Comparison of ENCODE assay signal across 8 mouse cellular contexts in genomic region chr12:84038241-84038640, GRCm38 (mm10). TPM values are rescaled to one million over a fixed set of nuclear protein-coding genes. Genes with fewer than 3 reads are reported as not detected.
DNase-seq lines count a peak whose midpoint lies in the region; ATAC-seq lines count a peak whose summit lies in the region.
"Not testable (repeated sequence)": the region's sequence is repeated elsewhere in the genome, so short reads cannot be mapped to it uniquely, and the experiment has no call there.

TSS of gene Acot4 (plus strand) at chr12:84038379.

- peak within 1 kb of the TSS; percentile 39 for H3K4me2 ChIP-seq in embryonic facial prominence, embryonic 11.5 days (ENCODE audit: low read depth, low read length)
- peak within 1 kb of the TSS; percentile 85 for H3K4me2 ChIP-seq in heart, embryonic 12.5 days
- H3K4me2 ChIP-seq in neural tube, embryonic 13.5 days, result peak within 1 kb of the TSS; percentile 62

- H3K9ac ChIP-seq in embryonic facial prominence, embryonic 11.5 days (replicated peaks; ENCODE audit: low read length), result peak within 1 kb of the TSS; percentile 52
- H3K9ac ChIP-seq in heart, embryonic 12.5 days, result peak within 1 kb of the TSS; percentile 73
- peak within 1 kb of the TSS; percentile 66 for H3K9ac ChIP-seq in neural tube, embryonic 13.5 days

- H3K36me3 ChIP-seq in embryonic facial prominence, embryonic 11.5 days (replicated peaks; ENCODE audit: control insufficient read depth, insufficient read depth, low read depth, low read length); heart, embryonic 12.5 days; limb, embryonic 10.5 days; neural tube, embryonic 13.5 days: not testable (repeated sequence)

- H3K27ac ChIP-seq in embryonic facial prominence, embryonic 11.5 days (replicated peaks; ENCODE audit: low read depth, low read length); heart, embryonic 12.5 days (ENCODE audit: poor library complexity, severe bottlenecking); neural tube, embryonic 13.5 days (replicated peaks): not testable (repeated sequence)
- peak within 1 kb of the TSS; percentile 61 for H3K27ac ChIP-seq in limb, embryonic 10.5 days

- H3K4me3 ChIP-seq in embryonic facial prominence, embryonic 11.5 days (ENCODE audit: low read depth, low read length), result peak within 1 kb of the TSS; percentile 42
- H3K4me3 ChIP-seq in heart, embryonic 12.5 days, result peak within 1 kb of the TSS; percentile 56
- H3K4me3 ChIP-seq in limb, embryonic 10.5 days, result peak within 1 kb of the TSS; percentile 53
- H3K4me3 ChIP-seq in neural tube, embryonic 13.5 days, result peak within 1 kb of the TSS; percentile 44

- peak; percentile 69 for DNase-seq in adrenal gland, postnatal 14 days
- peak; percentile 24 for DNase-seq in embryonic facial prominence, embryonic 11.5 days (ENCODE audit: low spot score)
- peak; percentile 91 for DNase-seq in kidney, adult 11 months
- peak; percentile 46 for DNase-seq in limb, embryonic 10.5 days (ENCODE audit: low spot score)
- DNase-seq in lung, postnatal 10 days, result peak; percentile 39
- peak; percentile 16 for DNase-seq in urinary bladder, postnatal 25 days (ENCODE audit: low spot score)

- not testable (repeated sequence) for H3K9me3 ChIP-seq in embryonic facial prominence, embryonic 11.5 days (replicated peaks; ENCODE audit: control insufficient read depth, low read length); heart, embryonic 12.5 days (replicated peaks); limb, embryonic 10.5 days (replicated peaks)
- peaks cover 10% of the 10 kb centered on the region; the same call in 1 of the 2 replicates for H3K9me3 ChIP-seq in neural tube, embryonic 13.5 days

- H3K4me1 ChIP-seq in embryonic facial prominence, embryonic 11.5 days (ENCODE audit: control insufficient read depth, insufficient read depth, low read length); heart, embryonic 12.5 days (replicated peaks); limb, embryonic 10.5 days; neural tube, embryonic 13.5 days (replicated peaks): not testable (repeated sequence)

- WGBS in embryonic facial prominence, embryonic 11.5 days, result 11% methylated on average over 22 of the region's 32 CpGs
- WGBS in heart, embryonic 12.5 days, result 8% methylated on average over 32 of the region's 32 CpGs
- WGBS in limb, embryonic 10.5 days, result 6% methylated on average over 32 of the region's 32 CpGs
- WGBS in neural tube, embryonic 13.5 days, result 8% methylated on average over 31 of the region's 32 CpGs

- not testable (repeated sequence) for ATAC-seq in embryonic facial prominence, embryonic 11.5 days (replicated peaks; ENCODE audit: insufficient number of reproducible peaks, low FRiP score, low TSS enrichment, low read depth); heart, embryonic 12.5 days (ENCODE audit: insufficient number of reproducible peaks, low FRiP score)
- peak; percentile 67 for ATAC-seq in neural tube, embryonic 13.5 days (ENCODE audit: low read depth)

- not testable (repeated sequence) for H3K27me3 ChIP-seq in embryonic facial prominence, embryonic 11.5 days (ENCODE audit: control insufficient read depth, insufficient read depth, low read length); heart, embryonic 12.5 days (replicated peaks); limb, embryonic 10.5 days (ENCODE audit: low read depth, poor library complexity, severe bottlenecking); neural tube, embryonic 13.5 days

RNA-seq across cellular contexts. Expression of gene Acot4, which starts in this region (rescaled TPM):
- total RNA-seq in adrenal gland, postnatal 14 days (2021), result 3.0 and 3.3 TPM in 2 replicates
- polyA plus RNA-seq in embryonic facial prominence, embryonic 11.5 days (2014; fragmentation: Nextera tagmentation; extraction: Ambion mirVana), result 0.46 and 0.56 TPM in 2 replicates
- 0.36 and 0.64 TPM in 2 replicates for polyA plus RNA-seq in heart, embryonic 12.5 days (2016; fragmentation: Nextera tagmentation; extraction: Ambion mirVana)
- polyA plus RNA-seq in limb, embryonic 10.5 days (2016; fragmentation: Nextera tagmentation; extraction: Ambion mirVana), result 0.15 and 0.16 TPM in 2 replicates
- 0.18 and 0.24 TPM in 2 replicates for polyA plus RNA-seq in neural tube, embryonic 13.5 days (2015; fragmentation: Nextera tagmentation; extraction: Ambion mirVana)

Comparison
In these comparisons a context has a peak if more than half of its experiments do, and no peak if none do; other contexts are left out.
1. Peak in DNase-seq, H3K4me3 ChIP-seq, H3K9ac ChIP-seq and H3K4me2 ChIP-seq in embryonic facial prominence, embryonic 11.5 days; RNA of the gene not detected or under 1 TPM.
2. Peak in DNase-seq, H3K4me3 ChIP-seq and H3K27ac ChIP-seq in limb, embryonic 10.5 days; RNA of the gene not detected or under 1 TPM.
3. Peak in ATAC-seq, H3K4me3 ChIP-seq, H3K9ac ChIP-seq and H3K4me2 ChIP-seq in neural tube, embryonic 13.5 days; RNA of the gene not detected or under 1 TPM.
4. DNase-seq: peak in every context shown above with its lines; median percentile 91 in kidney, adult 11 months; 69 in adrenal gland, postnatal 14 days; 46 in limb, embryonic 10.5 days; 39 in lung, postnatal 10 days; 24 in embryonic facial prominence, embryonic 11.5 days; 16 in urinary bladder, postnatal 25 days.